Mouse (Mus musculus) mouse embryonic stem cell (cell line): ENCODE results near the gene Cox7b2.
"Not testable (repeated sequence)": the region's sequence is repeated elsewhere in the genome, so short reads cannot be mapped to it uniquely, and the experiment has no call there.

Source experiments
- in situ Hi-C, 2 experiments: fragments of 300-500 bp; cut with MboI; formaldehyde crosslinking; loops; 1 replicate in 1 of 2; 3 replicates in 1 of 2; pipeline ENCODE4 v1.14.3; 2019 to 2020; ENCODE audit warnings: low sequenced_read_pairs in 2 of 2, low pct_unique_long_range_greater_than_20kb in 1 of 2, mixed read lengths in 1 of 2; ENCODE audit not compliant: unreplicated experiment in 1 of 2

The Cox7b2 gene

GRCm38 (mm10) chr5:71548079-71548478, at the start of gene Cox7b2:
Gene Cox7b2, minus strand, starts transcription at chr5:71548205.
- in situ Hi-C loops, result no loop called here

- in situ Hi-C loops, result no loop called here
These were observed 47.3 kb upstream of the Cox7b2 start for GRCm38 (mm10) chr5:71595321-71595720.

- in situ Hi-C loops, result no loop called here
These were observed 45.8 kb upstream of the Cox7b2 start for GRCm38 (mm10) chr5:71593745-71594255.

GRCm38 (mm10) chr5:71571646-71572237, 23.7 kb upstream of the Cox7b2 start:
- in situ Hi-C loops, result no loop called here

- in situ Hi-C loops, result no loop called here
These were observed 2.5 kb downstream of the Cox7b2 start for GRCm38 (mm10) chr5:71545554-71545953.

GRCm38 (mm10) chr5:71525486-71525885, 22.5 kb downstream of the Cox7b2 start:
- in situ Hi-C loops, result not testable (repeated sequence)

GRCm38 (mm10) chr5:71502058-71502678, 45.8 kb downstream of the Cox7b2 start:
- in situ Hi-C loops, result no loop called here

GRCm38 (mm10) chr5:71495621-71496020, 52.4 kb downstream of the Cox7b2 start:
- in situ Hi-C loops, result no loop called here

- in situ Hi-C loops, result no loop called here
These were observed 91.0 kb downstream of the Cox7b2 start for GRCm38 (mm10) chr5:71456957-71457356.

- in situ Hi-C loops, result no loop called here
These were observed 107.8 kb downstream of the Cox7b2 start for GRCm38 (mm10) chr5:71440174-71440573.
